Mouse (Mus musculus): ENCODE measurements around the gene Bgn. TPM values are rescaled to one million over a fixed set of nuclear protein-coding genes. Genes with fewer than 3 reads are reported as not detected.

The Bgn gene
- polyA plus RNA-seq, 1 experiment from 2014 or later: 12.3 TPM

Other genes starting within 250 kb of the Bgn start
- gene Xlr4c, start 240.5 kb upstream of the Bgn start, polyA plus RNA-seq (2016; fragmentation: Nextera tagmentation; extraction: Ambion mirVana): not detected in 2 replicates
- not detected in 2 replicates for gene Xlr3c, start 218.2 kb upstream of the Bgn start, polyA plus RNA-seq (2016; fragmentation: Nextera tagmentation; extraction: Ambion mirVana)
- not detected in 2 replicates for gene Xlr5a, start 190.6 kb upstream of the Bgn start, polyA plus RNA-seq (2016; fragmentation: Nextera tagmentation; extraction: Ambion mirVana)
- not detected in 2 replicates for gene Xlr5c, start 190.6 kb upstream of the Bgn start, polyA plus RNA-seq (2016; fragmentation: Nextera tagmentation; extraction: Ambion mirVana)
- gene Gm45015, start 146.8 kb upstream of the Bgn start, polyA plus RNA-seq (2016; fragmentation: Nextera tagmentation; extraction: Ambion mirVana): not detected in 2 replicates
- 16.7 and 17.7 TPM in 2 replicates for gene Zfp275, start 141.0 kb upstream of the Bgn start, polyA plus RNA-seq (2016; fragmentation: Nextera tagmentation; extraction: Ambion mirVana)
- not detected in 2 replicates for gene Gm18336, start 84.9 kb upstream of the Bgn start, polyA plus RNA-seq (2016; fragmentation: Nextera tagmentation; extraction: Ambion mirVana)
- 0.17 and 0.19 TPM in 2 replicates for gene Zfp92, start 72.5 kb upstream of the Bgn start, polyA plus RNA-seq (2016; fragmentation: Nextera tagmentation; extraction: Ambion mirVana)
- not detected in 2 replicates for gene Trex2, start 48.3 kb upstream of the Bgn start, polyA plus RNA-seq (2016; fragmentation: Nextera tagmentation; extraction: Ambion mirVana)
- gene Haus7, start 24.6 kb upstream of the Bgn start, polyA plus RNA-seq (2016; fragmentation: Nextera tagmentation; extraction: Ambion mirVana): 87.8 and 88.7 TPM in 2 replicates
- 0.06 and 0.10 TPM in 2 replicates for gene Atp2b3, start 19.5 kb downstream of the Bgn start, polyA plus RNA-seq (2016; fragmentation: Nextera tagmentation; extraction: Ambion mirVana)
- gene Dusp9, start 155.8 kb downstream of the Bgn start, polyA plus RNA-seq (2016; fragmentation: Nextera tagmentation; extraction: Ambion mirVana): 38.3 and 40.8 TPM in 2 replicates
- gene Pnck, start 176.5 kb downstream of the Bgn start, polyA plus RNA-seq (2016; fragmentation: Nextera tagmentation; extraction: Ambion mirVana): 6.6 and 8.9 TPM in 2 replicates
- gene Slc6a8, start 189.5 kb downstream of the Bgn start, polyA plus RNA-seq (2016; fragmentation: Nextera tagmentation; extraction: Ambion mirVana): 4.6 and 5.2 TPM in 2 replicates
- gene Bcap31, start 232.6 kb downstream of the Bgn start, polyA plus RNA-seq (2016; fragmentation: Nextera tagmentation; extraction: Ambion mirVana): 150 and 162 TPM in 2 replicates
- gene Abcd1, start 233.0 kb downstream of the Bgn start, polyA plus RNA-seq (2016; fragmentation: Nextera tagmentation; extraction: Ambion mirVana): 9.2 and 10.1 TPM in 2 replicates

Data from forebrain, embryonic 10.5 days (tissue).